Mouse (Mus musculus): ENCODE data around the gene Nxn. TPM values are rescaled to one million over a fixed set of nuclear protein-coding genes. Genes with fewer than 3 reads are reported as not detected.
A peak's percentile ranks its signal among the peaks of the same experiment; 100 is the strongest.

Nxn gene
- polyA plus RNA-seq, 1 experiment from 2014 or later, result 32.2 TPM

GRCm38 (mm10) chr11:76381201-76381885 is 17.6 kb downstream of the Nxn start:
- H3K27ac ChIP-seq (ENCODE audit: poor library complexity, severe bottlenecking), result no peak overlapping the region; the same call in 1 of the 2 replicates
- H3K4me2 ChIP-seq, result no peak overlapping the region
- no peaks in the 10 kb centered on the region for H3K27me3 ChIP-seq (replicated peaks)
- H3K4me1 ChIP-seq (replicated peaks), result peaks cover 49% of the 10 kb centered on the region
- H3K9ac ChIP-seq, result no peak overlapping the region
- no peaks in the 10 kb centered on the region for H3K9me3 ChIP-seq (replicated peaks)
- no peak for ATAC-seq (ENCODE audit: insufficient number of reproducible peaks, low FRiP score)
- WGBS, result 74% methylated on average over 15 of the region's 15 CpGs
- no peak overlapping the region for H3K4me3 ChIP-seq
- H3K36me3 ChIP-seq, result 0 out of 2 replicates have a peak, but pooled peaks cover 3% of the 10 kb centered on the region

DNA sequence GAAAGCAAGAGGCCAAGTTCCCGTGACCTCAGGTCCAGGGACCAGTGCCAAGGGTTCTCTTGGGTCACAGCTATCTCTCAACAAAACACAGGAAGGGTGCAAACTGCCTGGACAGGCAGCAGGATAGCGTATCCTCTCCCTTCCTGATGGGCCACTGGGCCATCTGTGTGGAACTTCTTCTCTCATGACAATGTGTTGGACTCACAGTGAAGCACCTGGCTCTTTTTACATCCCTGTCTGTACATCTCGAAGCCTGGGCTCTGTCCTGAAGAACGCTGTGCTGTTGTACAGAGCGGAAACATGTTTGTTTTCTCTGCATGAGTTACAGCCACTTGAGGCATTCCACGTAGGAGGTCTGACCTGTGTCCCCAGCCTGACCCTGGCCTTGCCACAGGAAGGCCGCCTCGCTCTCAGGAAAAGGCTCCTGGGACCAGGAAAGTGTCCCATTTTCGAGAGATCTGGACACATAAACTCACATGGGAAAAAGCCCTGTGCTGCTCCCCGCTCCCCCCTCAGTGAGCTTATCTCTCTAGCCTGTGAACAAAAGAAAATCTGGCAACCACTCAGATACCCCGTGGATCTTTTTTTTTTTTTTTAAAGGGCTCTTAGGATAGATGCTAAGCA is 18.9 kb downstream of the Nxn start:
- WGBS, result 21% methylated on average over 11 of the region's 11 CpGs
- Histone ChIP-seq H3K4me2 (peak overlapping the region; percentile 21; the same call in 1 of the 2 replicates), H3K4me3 (no peak overlapping the region), H3K27me3 (replicated peaks) (no peaks in the 10 kb centered on the region), H3K9me3 (replicated peaks) (no peaks in the 10 kb centered on the region), H3K27ac (ENCODE audit: poor library complexity, severe bottlenecking) (peak overlapping the region; percentile 81), H3K9ac (no peak overlapping the region), H3K36me3 (0 out of 2 replicates have a peak, but pooled peaks cover 3% of the 10 kb centered on the region), H3K4me1 (replicated peaks) (peaks cover 52% of the 10 kb centered on the region)
- ATAC-seq (ENCODE audit: insufficient number of reproducible peaks, low FRiP score), result peak; percentile 73

- peak overlapping the region; percentile 98; the same call in 1 of the 2 replicates for H3K27ac ChIP-seq (ENCODE audit: poor library complexity, severe bottlenecking)
- H3K27me3 ChIP-seq (replicated peaks), result no peaks in the 10 kb centered on the region
- no peak overlapping the region for H3K4me2 ChIP-seq
- 0 out of 2 replicates have a peak, but pooled peaks cover 1% of the 10 kb centered on the region for H3K36me3 ChIP-seq
- no peak overlapping the region for H3K4me3 ChIP-seq
- H3K9ac ChIP-seq, result no peak overlapping the region
- H3K9me3 ChIP-seq (replicated peaks), result no peaks in the 10 kb centered on the region
- peaks cover 72% of the 10 kb centered on the region for H3K4me1 ChIP-seq (replicated peaks)
- no peak for ATAC-seq (ENCODE audit: insufficient number of reproducible peaks, low FRiP score)
- 87% methylated on average over 3 of the region's 3 CpGs for WGBS
Measured at GRCm38 (mm10) chr11:76376425-76376824, 22.5 kb downstream of the Nxn start.

DNA sequence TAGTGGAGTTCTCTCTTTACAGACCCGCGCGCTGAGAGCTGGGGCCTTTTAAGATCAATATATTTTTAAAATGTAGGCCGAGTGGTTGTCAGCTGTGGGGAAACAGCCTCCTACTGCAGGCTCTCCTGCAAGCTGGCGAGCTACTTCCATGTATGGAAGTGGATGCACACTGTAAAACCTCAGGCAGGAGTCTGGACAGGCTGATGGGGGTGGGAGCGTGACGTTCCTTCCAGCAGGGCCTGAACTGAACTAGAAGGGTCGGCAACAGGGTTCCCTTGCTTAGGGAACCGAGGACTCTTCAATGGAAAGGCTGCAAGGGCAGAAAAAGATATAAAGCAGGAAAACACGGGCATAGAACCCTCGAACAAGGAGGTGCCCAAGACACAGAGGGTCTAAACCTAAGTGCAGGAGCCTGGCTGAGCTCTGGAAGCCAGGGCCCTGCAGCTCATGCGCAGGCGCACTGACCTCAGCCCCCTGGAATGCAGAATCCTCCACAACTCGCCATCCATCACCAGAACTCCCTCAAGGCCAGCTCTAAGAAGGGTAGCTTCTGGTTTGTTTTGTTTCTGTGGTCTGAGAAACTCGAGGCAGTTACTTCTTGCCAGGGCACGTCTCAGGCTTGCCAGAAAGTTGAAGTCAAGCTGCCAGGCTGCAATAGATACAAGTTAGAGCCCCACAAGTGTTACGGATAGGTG is 24.3 kb downstream of the Nxn start:
- H3K4me2 ChIP-seq, result peak overlapping the region; percentile 49
- peak; percentile 79 for ATAC-seq (ENCODE audit: insufficient number of reproducible peaks, low FRiP score)
- no peaks in the 10 kb centered on the region for H3K27me3 ChIP-seq (replicated peaks)
- no peaks in the 10 kb centered on the region for H3K9me3 ChIP-seq (replicated peaks)
- H3K36me3 ChIP-seq, result no peaks in the 10 kb centered on the region
- no peak overlapping the region for H3K4me3 ChIP-seq
- peaks cover 73% of the 10 kb centered on the region for H3K4me1 ChIP-seq (replicated peaks)
- 25% methylated on average over 17 of the region's 17 CpGs for WGBS
- H3K27ac ChIP-seq (ENCODE audit: poor library complexity, severe bottlenecking), result peak overlapping the region; percentile 98
- H3K9ac ChIP-seq, result peak overlapping the region; percentile 70

- Histone ChIP-seq H3K9me3 (replicated peaks) (no peaks in the 10 kb centered on the region), H3K4me1 (replicated peaks) (peaks cover 75% of the 10 kb centered on the region), H3K27ac (ENCODE audit: poor library complexity, severe bottlenecking) (peak overlapping the region; percentile 63), H3K4me3 (no peak overlapping the region), H3K4me2 (no peak overlapping the region), H3K27me3 (replicated peaks) (no peaks in the 10 kb centered on the region), H3K9ac (0 out of 2 replicates have a peak overlapping the region, but pooled peaks have one; percentile 38), H3K36me3 (no peaks in the 10 kb centered on the region)
- WGBS, result 34% methylated on average over 6 of the region's 6 CpGs
- no peak for ATAC-seq (ENCODE audit: insufficient number of reproducible peaks, low FRiP score)
Measured at GRCm38 (mm10) chr11:76372534-76372933, 26.4 kb downstream of the Nxn start.

DNA sequence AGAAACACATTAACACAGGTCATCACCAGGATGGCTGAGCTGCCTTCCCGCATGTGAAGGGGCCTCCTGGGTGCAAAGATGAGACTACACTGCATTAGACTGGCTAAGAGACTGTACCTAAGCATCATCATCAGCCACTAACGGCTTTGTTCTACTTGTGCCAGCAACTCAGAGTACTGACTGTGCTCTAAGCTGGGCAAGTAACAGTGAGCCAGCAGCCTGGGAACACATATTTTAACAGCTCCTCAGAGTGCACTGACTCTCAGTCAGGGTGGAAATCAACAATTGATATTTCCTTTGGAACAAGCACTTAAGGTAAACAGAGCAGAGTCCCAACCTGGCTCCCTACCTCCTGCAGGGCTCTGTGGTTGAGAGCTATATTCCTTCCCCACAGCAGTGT is 26.8 kb downstream of the Nxn start:
- Histone ChIP-seq H3K4me3 (no peak overlapping the region), H3K4me1 (replicated peaks) (peaks cover 74% of the 10 kb centered on the region), H3K9me3 (replicated peaks) (no peaks in the 10 kb centered on the region), H3K27me3 (replicated peaks) (no peaks in the 10 kb centered on the region), H3K9ac (no peak overlapping the region), H3K27ac (ENCODE audit: poor library complexity, severe bottlenecking) (peak overlapping the region; percentile 63), H3K4me2 (no peak overlapping the region), H3K36me3 (no peaks in the 10 kb centered on the region)
- no peak for ATAC-seq (ENCODE audit: insufficient number of reproducible peaks, low FRiP score)
- 48% methylated on average over 2 of the region's 2 CpGs for WGBS

DNA sequence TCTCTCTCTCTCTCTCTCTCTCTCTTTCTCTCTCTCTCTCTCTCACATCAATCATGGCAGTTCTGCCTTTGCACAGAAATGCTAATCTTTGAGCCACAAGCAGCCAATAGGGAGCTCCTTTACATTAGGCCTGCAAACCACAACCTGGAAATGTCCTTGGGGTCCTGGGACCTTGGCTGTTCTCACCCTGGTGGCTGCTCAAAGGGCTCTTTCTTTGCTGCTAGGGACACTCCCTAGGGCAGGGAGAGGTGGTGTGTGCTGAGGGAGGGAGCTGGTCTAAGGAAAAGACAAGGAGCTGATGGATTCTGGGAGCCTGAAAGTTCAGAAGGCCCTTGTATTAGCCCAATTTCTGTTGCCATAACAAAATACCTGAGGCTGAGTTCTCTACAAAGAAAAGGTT is 28.4 kb downstream of the Nxn start:
- no peak overlapping the region for H3K27ac ChIP-seq (ENCODE audit: poor library complexity, severe bottlenecking)
- peaks cover 76% of the 10 kb centered on the region for H3K4me1 ChIP-seq (replicated peaks)

DNA sequence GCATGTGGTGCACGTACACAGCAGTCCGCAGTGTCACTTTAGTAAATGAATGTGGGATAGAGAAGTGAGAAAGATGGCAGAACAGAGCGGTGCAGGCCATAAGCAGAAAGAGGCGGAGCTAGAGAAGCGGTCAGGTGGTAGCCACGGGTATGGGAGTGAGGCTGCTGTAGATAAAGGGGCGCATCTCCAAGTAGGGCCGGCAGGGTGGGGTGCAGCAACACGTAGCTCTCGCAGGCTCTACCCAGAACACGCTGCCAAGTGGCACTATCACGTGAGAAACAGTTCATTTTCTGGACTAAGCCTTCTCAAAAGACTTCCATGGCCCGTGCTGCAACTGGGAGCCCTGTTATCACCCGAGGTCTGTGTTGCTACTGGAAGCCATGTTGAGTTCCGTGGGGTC is 32.2 kb downstream of the Nxn start:
- WGBS, result 80% methylated on average over 15 of the region's 15 CpGs
- H3K4me1 ChIP-seq (replicated peaks), result peaks cover 58% of the 10 kb centered on the region
- H3K9ac ChIP-seq, result no peak overlapping the region
- H3K27me3 ChIP-seq (replicated peaks), result no peaks in the 10 kb centered on the region
- H3K9me3 ChIP-seq (replicated peaks), result no peaks in the 10 kb centered on the region
- no peak overlapping the region for H3K4me3 ChIP-seq
- H3K27ac ChIP-seq (ENCODE audit: poor library complexity, severe bottlenecking), result no peak overlapping the region
- no peak for ATAC-seq (ENCODE audit: insufficient number of reproducible peaks, low FRiP score)
- H3K36me3 ChIP-seq, result peaks cover 8% of the 10 kb centered on the region; the same call in 1 of the 2 replicates
- H3K4me2 ChIP-seq, result no peak overlapping the region

More for the DNA sequence above, 28.4 kb downstream of the Nxn start:
- Histone ChIP-seq H3K9me3 (replicated peaks) (no peaks in the 10 kb centered on the region), H3K27me3 (replicated peaks) (no peaks in the 10 kb centered on the region), H3K4me2 (no peak overlapping the region), H3K36me3 (peaks cover 8% of the 10 kb centered on the region; the same call in 1 of the 2 replicates), H3K9ac (0 out of 2 replicates have a peak overlapping the region, but pooled peaks have one; percentile 18), H3K4me3 (no peak overlapping the region)
- ATAC-seq (ENCODE audit: insufficient number of reproducible peaks, low FRiP score), result no peak

GRCm38 (mm10) chr11:76364038-76364437 is 34.9 kb downstream of the Nxn start:
- Histone ChIP-seq H3K36me3 (peaks cover 8% of the 10 kb centered on the region; the same call in 1 of the 2 replicates), H3K9me3 (replicated peaks) (no peaks in the 10 kb centered on the region), H3K4me3 (no peak overlapping the region), H3K27ac (ENCODE audit: poor library complexity, severe bottlenecking) (peak overlapping the region; percentile 69), H3K27me3 (replicated peaks) (no peaks in the 10 kb centered on the region), H3K4me2 (peak overlapping the region; percentile 26; the same call in 1 of the 2 replicates), H3K9ac (peak overlapping the region; percentile 42; the same call in 1 of the 2 replicates), H3K4me1 (replicated peaks) (peaks cover 55% of the 10 kb centered on the region)
- ATAC-seq (ENCODE audit: insufficient number of reproducible peaks, low FRiP score), result no peak
- 63% methylated on average over 5 of the region's 5 CpGs for WGBS

DNA sequence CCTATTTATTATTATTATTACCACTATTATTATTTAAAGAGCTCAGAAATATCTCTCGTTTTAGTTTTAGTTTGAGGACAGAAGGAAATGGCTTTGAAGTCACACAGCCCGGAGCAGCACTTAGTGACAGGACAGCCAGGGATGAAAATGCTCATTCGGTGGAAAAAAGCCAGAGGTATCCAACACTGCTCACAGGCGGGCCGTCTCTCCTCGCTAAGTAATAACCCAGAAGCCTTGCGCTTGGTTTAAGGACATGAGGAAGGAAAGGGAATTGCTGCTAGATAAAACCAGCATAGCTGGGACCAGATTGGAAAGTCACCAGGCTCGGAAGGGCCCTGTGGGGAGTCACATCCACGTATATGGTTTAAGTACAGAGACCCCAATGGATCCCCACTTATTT is 35.3 kb downstream of the Nxn start:
- no peak overlapping the region for H3K4me3 ChIP-seq
- 21% methylated on average over 9 of the region's 9 CpGs for WGBS
- no peak for ATAC-seq (ENCODE audit: insufficient number of reproducible peaks, low FRiP score)
- peaks cover 55% of the 10 kb centered on the region for H3K4me1 ChIP-seq (replicated peaks)
- H3K36me3 ChIP-seq, result peaks cover 8% of the 10 kb centered on the region; the same call in 1 of the 2 replicates
- H3K27me3 ChIP-seq (replicated peaks), result no peaks in the 10 kb centered on the region
- H3K4me2 ChIP-seq, result peak overlapping the region; percentile 39; the same call in 1 of the 2 replicates
- H3K9ac ChIP-seq, result peak overlapping the region; percentile 42; the same call in 1 of the 2 replicates
- H3K9me3 ChIP-seq (replicated peaks), result no peaks in the 10 kb centered on the region
- peak overlapping the region; percentile 69 for H3K27ac ChIP-seq (ENCODE audit: poor library complexity, severe bottlenecking)

DNA sequence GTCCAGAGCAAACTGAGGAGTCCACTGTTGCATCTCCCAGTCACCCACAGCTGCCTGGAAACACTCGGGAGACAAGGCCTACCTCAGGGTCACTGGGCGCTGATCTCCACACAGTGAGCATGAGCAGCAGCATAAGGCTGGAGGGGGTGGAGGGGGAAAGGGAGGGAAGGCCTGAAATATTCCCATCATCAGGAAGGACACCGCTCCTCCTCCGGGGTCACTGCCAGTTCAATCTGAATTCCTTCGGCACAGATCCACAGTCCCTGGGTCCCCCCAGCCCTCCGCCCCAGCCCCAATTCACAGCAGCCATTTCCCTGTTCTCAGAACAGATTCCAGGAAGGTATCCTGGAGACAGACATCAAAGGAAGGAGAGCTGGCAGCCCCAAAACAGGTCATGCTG is 35.8 kb downstream of the Nxn start:
- no peaks in the 10 kb centered on the region for H3K9me3 ChIP-seq (replicated peaks)
- no peak overlapping the region for H3K4me3 ChIP-seq
- H3K36me3 ChIP-seq, result peaks cover 8% of the 10 kb centered on the region; the same call in 1 of the 2 replicates
- WGBS, result 21% methylated on average over 6 of the region's 6 CpGs
- ATAC-seq (ENCODE audit: insufficient number of reproducible peaks, low FRiP score), result 0 out of 2 replicates have a peak, but pooled peaks have one; percentile 26
- peak overlapping the region; percentile 39 for H3K4me2 ChIP-seq
- no peak overlapping the region for H3K9ac ChIP-seq
- H3K27ac ChIP-seq (ENCODE audit: poor library complexity, severe bottlenecking), result peak overlapping the region; percentile 69; the same call in 1 of the 2 replicates
- no peaks in the 10 kb centered on the region for H3K27me3 ChIP-seq (replicated peaks)
- peaks cover 57% of the 10 kb centered on the region for H3K4me1 ChIP-seq (replicated peaks)
